Comparison of ENCODE assay signal across 25 mouse cellular contexts in genomic region chr11:84332860-84333259, GRCm38 (mm10).
DNase-seq lines count a peak whose midpoint lies in the region; ATAC-seq and TF ChIP-seq lines count a peak whose summit lies in the region.
"Had no signal": no experiment of that assay in that cellular context is flagged by ENCODE, and none has a peak within 500 bp of the region (broad histone marks: within the 10 kb centered on the region; RNA-seq: fewer than 3 reads in every experiment).

No protein-coding gene starts in this region.

- no peaks in the 10 kb centered on the region for H3K79me2 ChIP-seq in MEL (ENCODE audit: control insufficient read depth, insufficient read depth, low read length, poor library complexity)

- no peaks in the 10 kb centered on the region for H3K27me3 ChIP-seq in heart, embryonic 10.5 days (ENCODE audit: insufficient read depth, poor library complexity, severe bottlenecking)
- no peaks in the 10 kb centered on the region for H3K27me3 ChIP-seq in midbrain, embryonic 14.5 days (ENCODE audit: control insufficient read depth, insufficient read depth, low read length)
- H3K27me3 ChIP-seq in midbrain, embryonic 10.5 days (ENCODE audit: low read depth, poor library complexity, severe bottlenecking), result no peaks in the 10 kb centered on the region
- H3K27me3 ChIP-seq in MEL (ENCODE audit: control insufficient read depth in 1 of 2, insufficient read depth in 2 of 2, low read length in 2 of 2), result no peaks in the 10 kb centered on the region
- H3K27me3 ChIP-seq in splenic B cell, adult 2 months (ENCODE audit: control insufficient read depth, insufficient read depth, low read length, poor library complexity, severe bottlenecking), result no peaks in the 10 kb centered on the region
- H3K27me3 ChIP-seq: forebrain, embryonic 15.5 days; heart, embryonic 12.5 days; kidney, embryonic 15.5 days; limb, embryonic 15.5 days; liver, embryonic 15.5 days had no signal

- no peaks in the 10 kb centered on the region for H3K9me3 ChIP-seq in heart, embryonic 10.5 days
- H3K9me3 ChIP-seq in midbrain, embryonic 14.5 days (ENCODE audit: control insufficient read depth, low read length), result no peaks in the 10 kb centered on the region
- H3K9me3 ChIP-seq in midbrain, embryonic 10.5 days (replicated peaks), result no peaks in the 10 kb centered on the region
- no peaks in the 10 kb centered on the region for H3K9me3 ChIP-seq in MEL (replicated peaks; ENCODE audit: insufficient read depth, low read length)
- H3K9me3 ChIP-seq: forebrain, embryonic 15.5 days; G1E; heart, embryonic 12.5 days; hindbrain, embryonic 10.5 days; kidney, embryonic 15.5 days; limb, embryonic 15.5 days; liver, embryonic 15.5 days had no signal

- no peak overlapping the region for H3K9ac ChIP-seq in midbrain, embryonic 14.5 days (replicated peaks; ENCODE audit: low read length)
- peak overlapping the region; percentile 50 for H3K9ac ChIP-seq in MEL (ENCODE audit: control insufficient read depth, low read depth, low read length, poor library complexity, severe bottlenecking)
- H3K9ac ChIP-seq: forebrain, embryonic 15.5 days; heart, embryonic 12.5 days; kidney, embryonic 15.5 days; limb, embryonic 15.5 days; liver, embryonic 15.5 days had no signal

- no peak for ATAC-seq in midbrain, embryonic 14.5 days (ENCODE audit: low FRiP score, low TSS enrichment)
- ATAC-seq: CD4-positive, CD25-positive, alpha-beta regulatory T cell, adult 4 months; forebrain, embryonic 15.5 days; inflammation-experienced regulatory T-cells, adult 6 months had no signal

- DNase-seq in heart, adult 11 months, result peak; percentile 56
- no peak for DNase-seq in heart, embryonic 10.5 days (ENCODE audit: low spot score)
- no peak for DNase-seq in midbrain, embryonic 14.5 days
- DNase-seq in midbrain, embryonic 10.5 days (ENCODE audit: low spot score), result no peak
- peak; percentile 78 for DNase-seq in MEL (ENCODE audit: low read depth, low spot score)
- DNase-seq in splenic B cell, adult 2 months (ENCODE audit: low read depth, low spot score), result peak; percentile 47
- DNase-seq in thymus, postnatal 4 days, result no peak
- no peak for DNase-seq in left cerebral cortex, postnatal 10 days (ENCODE audit: extremely low spot score in 1 of 2, low spot score in 2 of 2)
- DNase-seq: adrenal gland, postnatal 14 days; cerebellum, adult 9-10 months; gastrocnemius, postnatal 10 days; heart, postnatal 10 days; kidney, postnatal 36 days; thymus, postnatal 14 days had no signal

- 0 out of 2 replicates have a peak, but pooled peaks cover 5% of the 10 kb centered on the region for H3K36me3 ChIP-seq in heart, embryonic 10.5 days
- H3K36me3 ChIP-seq in midbrain, embryonic 14.5 days (ENCODE audit: control insufficient read depth, insufficient read depth, low read length), result no peaks in the 10 kb centered on the region
- H3K36me3 ChIP-seq in midbrain, embryonic 10.5 days, result peaks cover 9% of the 10 kb centered on the region; the same call in 1 of the 2 replicates
- peaks cover 3 to 27% of the 10 kb centered on the region in 2 experiments for H3K36me3 ChIP-seq in MEL (ENCODE audit: control insufficient read depth in 1 of 2, insufficient read depth in 2 of 2, low read length in 2 of 2)
- no peaks in the 10 kb centered on the region for H3K36me3 ChIP-seq in splenic B cell, adult 2 months (ENCODE audit: control insufficient read depth, insufficient read depth, low read length, poor library complexity, severe bottlenecking)
- H3K36me3 ChIP-seq: heart, embryonic 12.5 days had no signal

- no peak for TF ChIP-seq CTCF in MEL (IDR thresholded peaks at IDR 0.05 in 2 of 3, conservative IDR thresholded peaks at IDR 0.05 in 1 of 3; ENCODE audit: control insufficient read depth in 1 of 3, insufficient read depth in 1 of 3, low read depth in 2 of 3, low read length in 3 of 3, poor library complexity in 1 of 3, severe bottlenecking in 1 of 3)

- no peak overlapping the region for H3K4me3 ChIP-seq in heart, embryonic 10.5 days
- H3K4me3 ChIP-seq in midbrain, embryonic 14.5 days (replicated peaks; ENCODE audit: low read depth, low read length), result no peak overlapping the region
- H3K4me3 ChIP-seq in midbrain, embryonic 10.5 days, result no peak overlapping the region
- peak overlapping the region; percentile 16 to 38; a peak in 3 of 4 replicates for H3K4me3 ChIP-seq in MEL (ENCODE audit: control insufficient read depth in 1 of 2, insufficient read depth in 1 of 2, low read depth in 2 of 2, low read length in 2 of 2)
- H3K4me3 ChIP-seq: forebrain, embryonic 15.5 days; heart, embryonic 12.5 days; hindbrain, embryonic 10.5 days; kidney, embryonic 15.5 days; limb, embryonic 15.5 days; liver, embryonic 15.5 days had no signal

- TF ChIP-seq RAD21 in MEL (IDR thresholded peaks at IDR 0.05; ENCODE audit: low read depth, low read length), result no peak

- no peak; a peak in 1 of 4 replicates for TF ChIP-seq EP300 in MEL (IDR thresholded peaks at IDR 0.05; ENCODE audit: low read depth in 1 of 2, low read length in 2 of 2)

- no peaks in the 10 kb centered on the region for H3K4me1 ChIP-seq in heart, embryonic 10.5 days
- 0 out of 2 replicates have a peak, but pooled peaks cover 8% of the 10 kb centered on the region for H3K4me1 ChIP-seq in midbrain, embryonic 14.5 days (ENCODE audit: control insufficient read depth, insufficient read depth, low read length)
- no peaks in the 10 kb centered on the region for H3K4me1 ChIP-seq in midbrain, embryonic 10.5 days
- H3K4me1 ChIP-seq in MEL (ENCODE audit: control insufficient read depth in 1 of 2, insufficient read depth in 2 of 2, low read length in 2 of 2), result peaks cover 5 to 24% of the 10 kb centered on the region in 2 experiments
- H3K4me1 ChIP-seq: forebrain, embryonic 15.5 days; heart, embryonic 12.5 days; hindbrain, embryonic 10.5 days; kidney, embryonic 15.5 days; limb, embryonic 15.5 days; liver, embryonic 15.5 days had no signal

- no peak overlapping the region for H3K27ac ChIP-seq in heart, embryonic 10.5 days
- H3K27ac ChIP-seq in midbrain, embryonic 14.5 days (replicated peaks; ENCODE audit: low read depth, low read length), result peak overlapping the region; percentile 57; the same call in 1 of the 2 replicates
- no peak overlapping the region for H3K27ac ChIP-seq in midbrain, embryonic 10.5 days (replicated peaks)
- H3K27ac ChIP-seq in MEL (ENCODE audit: control insufficient read depth, low read depth, low read length), result peak overlapping the region; percentile 87
- H3K27ac ChIP-seq: forebrain, embryonic 15.5 days; hindbrain, embryonic 10.5 days; kidney, embryonic 15.5 days; limb, embryonic 15.5 days; liver, embryonic 15.5 days; macrophage had no signal

- H3K4me2 ChIP-seq in midbrain, embryonic 14.5 days (ENCODE audit: low read length), result no peak overlapping the region
- H3K4me2 ChIP-seq: forebrain, embryonic 15.5 days; heart, embryonic 12.5 days; kidney, embryonic 15.5 days; limb, embryonic 15.5 days; liver, embryonic 15.5 days; midbrain, embryonic 11.5 days had no signal

- 85% methylated on average over 3 of the region's 3 CpGs for whole genome bisulfite sequencing in heart, embryonic 10.5 days
- WGBS in midbrain, embryonic 14.5 days, result 87% methylated on average over 3 of the region's 3 CpGs
- 87% methylated on average over 3 of the region's 3 CpGs for WGBS in midbrain, embryonic 10.5 days

- TF ChIP-seq POLR2A in MEL (IDR thresholded peaks at IDR 0.05; ENCODE audit: control insufficient read depth in 1 of 2, insufficient read depth in 1 of 2, low read depth in 1 of 2, low read length in 2 of 2, poor library complexity in 1 of 2), result no peak

- intact Hi-C loops in left cerebral cortex, postnatal 10 days (cut with DNase I), result no loop called here

TF ChIP-seq in MEL, 35 proteins besides CTCF, POLR2A, EP300 and RAD21:
- TF ChIP-seq CHD1 (IDR thresholded peaks at IDR 0.05; ENCODE audit: low read depth, low read length), result 0 out of 2 replicates have a peak, but pooled peaks have one; percentile 47
- no peak for TF ChIP-seq NRF1 (IDR thresholded peaks at IDR 0.05; ENCODE audit: insufficient read depth, low read depth, low read length, poor library complexity, severe bottlenecking)
- TF ChIP-seq UBTF (IDR thresholded peaks at IDR 0.05; ENCODE audit: borderline replicate concordance, insufficient read depth, low read depth, low read length), result no peak
- TF ChIP-seq POLR2AphosphoS5 (IDR thresholded peaks at IDR 0.05; ENCODE audit: borderline replicate concordance, low read depth, low read length), result no peak
- no peak for TF ChIP-seq BHLHE40 (IDR thresholded peaks at IDR 0.05; ENCODE audit: borderline replicate concordance, low read depth, low read length)
- no peak for TF ChIP-seq CHD2 (IDR thresholded peaks at IDR 0.05; ENCODE audit: low read length)
- TF ChIP-seq GATA1 (IDR thresholded peaks at IDR 0.05; ENCODE audit: low read depth, low read length), result no peak
- no peak for TF ChIP-seq E2F4 (IDR thresholded peaks at IDR 0.05; ENCODE audit: borderline replicate concordance, low read depth, low read length)
- TF ChIP-seq USF2 (IDR thresholded peaks at IDR 0.05; ENCODE audit: borderline replicate concordance in 1 of 2, insufficient read depth in 1 of 2, low read depth in 1 of 2, low read length in 2 of 2), result no peak
- peak; percentile 10; the same call in 1 of the 2 replicates for TF ChIP-seq SIN3A (IDR thresholded peaks at IDR 0.05; ENCODE audit: low read length)
- no peak for TF ChIP-seq ZC3H11A (IDR thresholded peaks at IDR 0.05; ENCODE audit: low read depth, low read length)
- TF ChIP-seq JUND (IDR thresholded peaks at IDR 0.05; ENCODE audit: low read depth, low read length), result no peak
- no peak for TF ChIP-seq ZMIZ1 (IDR thresholded peaks at IDR 0.05; ENCODE audit: low read depth, low read length)
- TF ChIP-seq ETS1 (IDR thresholded peaks at IDR 0.05; ENCODE audit: low read depth, low read length), result peak; percentile 24; the same call in 1 of the 2 replicates
- no peak for TF ChIP-seq MAX (IDR thresholded peaks at IDR 0.05; ENCODE audit: low read length)
- no peak for TF ChIP-seq SMC3 (IDR thresholded peaks at IDR 0.05; ENCODE audit: low read depth, low read length)
- no peak for TF ChIP-seq TCF12 (IDR thresholded peaks at IDR 0.05; ENCODE audit: low read depth, low read length)
- no peak for TF ChIP-seq USF1 (IDR thresholded peaks at IDR 0.05; ENCODE audit: low read depth, low read length)
- TF ChIP-seq TAL1 (IDR thresholded peaks at IDR 0.05; ENCODE audit: low read length), result no peak
- TF ChIP-seq ELF1 (IDR thresholded peaks at IDR 0.05; ENCODE audit: low read depth, low read length), result no peak

Comparison
In these comparisons a context has a peak if more than half of its experiments do, and no peak if none do; other contexts are left out.
1. DNase-seq: peak in heart, adult 11 months (single experiment), MEL (single experiment) and splenic B cell, adult 2 months (single experiment); none in heart, embryonic 10.5 days (single experiment), midbrain, embryonic 14.5 days (single experiment), midbrain, embryonic 10.5 days (single experiment), thymus, postnatal 4 days (single experiment) and left cerebral cortex, postnatal 10 days (0 of 2).
2. H3K27ac ChIP-seq: peak in midbrain, embryonic 14.5 days (single experiment) and MEL (single experiment); none in heart, embryonic 10.5 days (single experiment) and midbrain, embryonic 10.5 days (single experiment).
3. H3K4me3 ChIP-seq: peak in MEL (2 of 2); none in heart, embryonic 10.5 days (single experiment), midbrain, embryonic 14.5 days (single experiment) and midbrain, embryonic 10.5 days (single experiment).